Mouse (Mus musculus) CH12F3 (cell line): Measurements from ENCODE around the gene Atp6v1g2.

Experiments used
- in situ Hi-C: fragments of 300-500 bp; cut with MboI; formaldehyde crosslinking; loops from 2 replicates; pipeline ENCODE4 v1.14.3; 2020; ENCODE audit warnings: low sequenced_read_pairs

Gene Atp6v1g2

DNA sequence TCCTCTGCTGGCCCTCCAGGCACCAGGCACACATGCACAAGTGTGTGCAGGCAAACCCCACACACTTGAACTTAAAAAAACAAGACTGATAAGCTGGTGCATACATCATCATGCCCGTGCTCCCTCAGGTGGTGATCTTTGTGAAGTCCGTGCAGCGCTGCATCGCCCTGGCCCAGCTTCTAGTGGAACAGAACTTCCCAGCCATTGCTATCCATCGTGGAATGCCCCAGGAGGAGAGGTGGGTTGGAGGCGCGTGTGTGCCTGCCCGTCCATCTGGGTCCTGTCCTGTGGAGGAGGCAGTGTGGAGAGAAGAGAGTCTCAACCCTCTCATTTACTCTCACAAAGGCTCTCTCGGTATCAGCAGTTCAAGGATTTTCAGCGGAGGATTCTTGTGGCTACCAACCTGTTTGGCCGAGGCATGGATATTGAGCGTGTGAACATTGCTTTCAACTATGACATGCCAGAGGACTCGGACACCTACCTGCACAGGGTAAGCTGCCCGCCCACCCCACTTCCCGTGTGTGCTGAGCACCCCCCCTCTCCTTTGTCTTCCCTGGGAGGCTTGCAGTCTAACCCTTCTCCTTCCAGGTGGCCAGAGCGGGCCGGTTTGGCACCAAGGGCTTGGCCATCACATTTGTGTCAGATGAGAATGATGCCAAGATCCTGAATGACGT, 19.3 kb downstream of the Atp6v1g2 start:
- in situ Hi-C loops = no loop called here

DNA sequence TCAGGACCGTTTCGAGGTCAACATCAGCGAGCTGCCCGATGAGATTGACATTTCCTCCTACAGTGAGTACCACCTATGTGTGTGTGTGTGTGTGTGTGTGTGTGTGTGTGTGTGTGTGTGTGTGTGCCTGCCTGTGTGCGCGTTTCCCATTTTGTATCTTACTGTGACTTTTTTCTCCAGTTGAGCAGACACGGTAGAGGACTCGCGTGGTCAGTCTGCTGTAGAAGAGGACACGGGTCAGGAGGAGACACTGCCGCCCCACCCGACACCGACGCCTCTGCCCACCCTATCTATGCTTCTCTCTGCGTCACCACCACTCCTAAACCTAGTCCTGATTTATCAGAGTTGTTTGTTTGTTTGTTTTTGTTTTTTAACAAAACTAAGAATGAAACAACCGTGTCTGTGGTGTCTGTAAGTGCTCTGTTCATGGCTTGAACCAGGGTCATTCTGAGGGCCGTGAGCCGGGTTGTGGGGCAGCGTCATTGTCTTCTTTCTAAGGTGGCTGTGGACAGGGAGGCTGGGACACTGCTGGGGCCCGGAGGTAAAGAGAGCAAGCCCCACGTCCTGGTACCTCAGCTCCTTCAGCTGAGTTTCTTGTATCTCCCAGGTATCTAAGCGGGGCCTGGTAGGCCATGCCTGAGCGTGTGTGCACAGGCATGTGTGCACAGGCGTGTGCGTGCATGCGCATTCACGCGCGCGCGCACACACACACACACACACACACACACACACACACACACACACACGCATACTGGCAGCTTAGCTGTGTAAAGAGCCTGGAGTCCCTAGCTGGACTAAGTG, 20.0 kb downstream of the Atp6v1g2 start:
- in situ Hi-C loops = no loop called here

DNA sequence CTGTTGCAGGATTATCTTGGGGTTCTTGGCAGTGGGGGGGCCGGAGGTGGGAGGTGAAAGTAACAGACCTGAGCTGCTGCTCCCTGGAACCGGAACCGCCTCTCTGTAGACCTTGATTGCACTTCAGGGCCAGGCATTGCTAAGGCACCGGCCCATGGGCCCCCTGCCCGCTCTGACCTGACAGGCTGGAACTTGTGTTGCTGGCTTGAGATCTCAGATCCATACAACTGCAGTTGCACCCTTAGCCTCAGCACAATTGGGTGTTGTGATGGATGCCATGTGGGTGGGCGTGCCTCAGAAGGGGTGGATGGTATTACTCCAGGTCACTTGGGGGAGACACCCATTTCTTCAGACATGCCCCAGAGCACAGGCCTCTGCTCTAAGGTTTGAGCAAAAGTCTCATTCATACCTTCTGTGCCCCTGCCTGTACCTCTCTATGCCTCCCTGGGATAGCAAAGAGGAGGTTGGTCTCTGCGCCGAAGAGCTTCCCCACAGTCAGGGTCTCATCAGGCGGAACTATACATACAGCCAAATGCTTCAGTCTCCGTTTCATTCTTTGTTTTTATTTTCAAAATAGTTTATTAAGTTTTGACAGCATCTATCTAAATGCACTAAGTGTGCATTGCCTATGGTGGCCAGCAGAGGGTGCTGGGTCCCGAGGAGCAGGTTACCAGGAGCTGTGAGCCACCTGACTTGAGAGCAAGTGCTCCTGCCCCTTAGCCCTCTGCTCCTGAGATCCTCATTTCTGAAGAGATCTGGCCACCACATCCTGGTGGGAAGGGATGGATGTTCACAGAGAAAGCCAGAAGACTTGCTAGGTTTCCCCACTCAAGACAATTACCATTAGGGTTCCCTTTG, 21.0 kb downstream of the Atp6v1g2 start:
- in situ Hi-C loops = loop anchor here (5.0 kb wide), 1 partner anchor 53 kb away; no protein-coding TSS in a partner anchor

DNA sequence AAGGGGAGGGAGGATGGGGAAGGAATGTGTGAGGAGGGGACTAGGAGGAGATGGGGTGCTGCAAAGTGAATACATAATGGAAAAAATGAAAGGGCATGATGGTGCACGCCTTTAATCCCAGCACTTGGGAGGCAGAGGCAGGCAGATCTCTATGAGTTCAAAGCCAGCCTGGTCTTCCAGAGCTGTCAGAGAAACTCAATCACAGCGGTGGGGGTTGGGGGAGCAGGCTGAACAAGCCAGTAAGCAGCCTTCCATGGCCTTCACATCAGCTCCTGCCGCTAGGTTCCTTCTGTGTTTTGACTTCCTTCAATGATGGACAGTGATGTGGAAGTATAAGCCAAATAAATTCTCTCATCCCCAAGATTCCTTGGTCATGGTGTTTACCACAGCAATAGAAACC, 21.8 kb downstream of the Atp6v1g2 start:
- in situ Hi-C loops = loop anchor here (5.0 kb wide), 1 partner anchor 52 kb away; no protein-coding TSS in a partner anchor

DNA sequence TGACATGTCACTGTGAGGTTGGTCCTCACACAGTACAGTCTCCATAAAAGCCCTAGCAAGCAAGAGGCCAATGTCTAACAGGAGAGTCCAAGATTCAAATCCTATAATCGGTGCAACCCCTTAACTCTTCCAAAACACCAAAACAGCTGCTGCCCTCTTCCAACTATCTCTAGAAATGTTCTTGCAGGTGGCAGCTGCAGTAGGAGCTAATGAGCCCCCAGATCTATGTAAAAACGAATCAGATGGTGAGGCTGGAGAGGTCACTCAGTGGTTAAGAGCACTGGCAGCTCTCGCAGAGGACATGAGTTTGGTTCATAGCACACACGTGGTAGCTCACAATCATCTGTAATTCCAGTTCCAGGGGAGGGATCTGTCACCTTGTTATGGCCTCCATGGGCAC, 22.2 kb downstream of the Atp6v1g2 start:
- in situ Hi-C loops = loop anchor here (5.0 kb wide), 1 partner anchor 52 kb away; no protein-coding TSS in a partner anchor

DNA sequence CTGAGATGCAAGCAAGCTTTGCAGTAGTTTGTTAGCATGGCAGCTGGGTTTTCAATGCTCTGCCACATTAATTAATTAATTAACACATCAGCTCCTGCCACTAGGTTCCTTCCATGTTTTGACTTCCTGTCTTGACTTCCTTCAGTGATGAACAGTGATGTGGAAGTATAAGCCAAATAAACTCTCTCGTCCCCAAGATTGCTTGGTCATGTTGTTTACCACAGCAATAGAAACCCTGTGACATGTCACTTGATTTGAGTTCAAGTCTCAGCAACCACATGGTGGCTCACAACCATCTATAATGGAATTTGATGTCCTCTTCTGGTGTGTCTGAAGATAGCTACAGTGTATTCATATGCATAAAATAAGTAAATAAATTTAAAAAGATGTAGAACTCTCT, 23.9 kb downstream of the Atp6v1g2 start:
- in situ Hi-C loops = loop anchor here (5.0 kb wide), 1 partner anchor 50 kb away; no protein-coding TSS in a partner anchor

DNA sequence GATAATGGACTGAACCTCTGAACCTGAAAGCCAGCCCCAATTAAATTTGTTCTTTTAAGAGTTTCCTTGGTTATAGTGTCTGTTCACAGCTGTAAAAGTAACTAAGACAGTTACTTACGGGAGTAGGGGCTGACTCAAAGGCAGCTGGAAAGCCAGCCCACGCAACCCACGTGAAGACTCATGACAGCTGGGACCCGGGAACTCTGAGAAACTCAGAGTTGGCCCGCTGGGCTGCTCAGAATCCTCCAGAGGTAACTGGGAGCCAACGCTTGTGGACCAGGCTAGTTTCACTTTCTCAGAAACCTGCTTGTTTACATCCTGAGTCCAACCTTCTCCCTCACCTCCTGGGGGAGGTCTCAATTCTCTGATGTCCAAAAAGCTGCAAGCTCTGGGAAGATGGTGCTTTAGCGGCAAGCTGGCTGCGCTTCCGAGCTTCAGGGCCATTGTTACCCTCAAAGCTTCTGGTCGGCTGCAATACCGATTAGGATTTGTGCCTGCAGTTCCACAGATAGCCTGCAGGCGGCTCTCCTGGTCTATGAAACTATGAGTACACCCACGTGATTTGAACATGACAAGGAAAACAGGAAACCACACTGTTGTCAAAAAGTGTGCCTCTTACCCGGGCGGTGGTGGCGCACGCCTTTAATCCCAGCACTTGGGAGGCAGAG, 24.5 kb downstream of the Atp6v1g2 start:
- in situ Hi-C loops = loop anchor here (5.0 kb wide), 1 partner anchor 49 kb away; no protein-coding TSS in a partner anchor

DNA sequence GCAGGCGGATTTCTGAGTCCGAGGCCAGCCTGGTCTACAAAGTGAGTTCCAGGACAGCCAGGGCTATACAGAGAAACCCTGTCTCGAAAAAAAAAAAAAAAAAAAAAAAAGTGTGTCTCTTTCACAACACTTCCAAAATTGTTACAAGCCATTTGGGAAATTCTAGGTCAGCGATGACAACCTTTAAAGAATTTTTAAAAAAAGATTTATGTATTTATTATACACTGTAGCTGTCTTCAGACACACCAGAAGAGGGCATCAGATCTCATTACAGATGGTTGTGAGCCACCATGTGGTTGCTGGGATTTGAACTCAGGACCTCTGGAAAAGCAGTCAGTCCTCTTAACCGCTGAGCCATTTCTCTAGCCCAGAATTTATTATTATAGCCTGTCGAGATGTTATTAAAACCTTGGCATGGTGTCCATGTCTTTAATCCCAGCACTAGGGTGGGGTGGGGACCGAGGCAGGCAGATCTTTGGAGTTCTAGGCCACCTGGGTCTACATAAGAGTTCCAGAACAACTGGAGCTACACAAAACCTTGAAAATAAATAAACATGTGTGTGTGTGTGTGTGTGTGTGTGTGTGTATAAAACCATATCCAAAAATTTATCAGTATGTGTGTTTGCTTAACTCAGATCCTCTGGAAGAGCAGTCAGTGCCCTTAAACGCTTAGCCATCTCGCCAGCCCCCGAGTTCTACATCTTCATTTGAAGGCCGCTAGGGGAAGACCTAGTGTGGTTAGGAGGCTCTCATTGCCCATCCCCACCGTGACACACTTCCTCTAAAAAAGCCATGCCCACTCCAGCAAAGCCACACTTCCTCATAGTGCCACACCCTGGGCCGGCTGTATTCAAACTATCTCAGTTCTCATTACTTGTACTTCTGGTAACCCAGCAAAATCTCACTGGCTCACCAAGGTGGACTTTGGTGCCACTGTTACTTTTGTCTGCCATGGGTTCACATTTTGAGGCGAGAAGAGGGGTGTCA, 25.3 kb downstream of the Atp6v1g2 start:
- in situ Hi-C loops = loop anchor here (5.0 kb wide), 1 partner anchor 49 kb away; no protein-coding TSS in a partner anchor

DNA sequence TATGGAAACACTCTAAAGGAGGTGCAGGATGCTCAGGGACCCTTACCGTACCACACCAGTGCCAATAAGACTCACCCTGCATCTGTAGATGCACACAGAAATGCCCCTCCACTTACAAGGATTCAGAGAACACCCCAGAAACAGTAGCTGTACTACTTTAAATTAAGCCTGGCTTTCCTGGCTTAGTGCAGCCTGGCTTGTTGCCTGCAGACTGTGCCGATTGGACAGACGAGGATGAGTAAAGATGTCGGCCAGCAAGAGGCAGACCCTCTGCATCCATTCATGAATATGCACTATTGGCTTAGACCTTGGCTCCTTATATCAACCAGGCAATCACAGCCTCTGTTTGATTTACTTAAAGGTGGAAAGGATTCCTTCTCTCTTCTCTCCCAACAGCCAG, 26.2 kb downstream of the Atp6v1g2 start:
- in situ Hi-C loops = loop anchor here (5.0 kb wide), 1 partner anchor 48 kb away; no protein-coding TSS in a partner anchor

DNA sequence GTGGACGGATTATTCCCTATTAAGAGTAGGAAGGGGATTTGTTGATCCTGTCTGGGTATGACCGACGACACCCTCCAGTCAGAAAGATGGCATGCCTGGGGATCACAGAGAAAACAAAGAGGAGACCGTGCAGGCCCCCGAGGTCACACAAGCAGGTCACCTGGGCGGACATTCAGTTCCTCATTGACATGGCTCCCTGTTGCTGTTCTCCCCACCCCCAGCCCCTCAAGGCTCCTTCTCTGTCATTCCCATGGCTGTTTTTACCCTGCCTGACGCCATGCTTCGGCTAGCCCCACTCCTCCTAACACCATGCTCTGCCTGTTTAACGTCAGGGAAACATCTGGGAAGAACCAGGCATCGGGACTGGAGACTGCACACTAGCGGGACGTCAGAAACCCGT, 28.2 kb downstream of the Atp6v1g2 start:
- in situ Hi-C loops = no loop called here

DNA sequence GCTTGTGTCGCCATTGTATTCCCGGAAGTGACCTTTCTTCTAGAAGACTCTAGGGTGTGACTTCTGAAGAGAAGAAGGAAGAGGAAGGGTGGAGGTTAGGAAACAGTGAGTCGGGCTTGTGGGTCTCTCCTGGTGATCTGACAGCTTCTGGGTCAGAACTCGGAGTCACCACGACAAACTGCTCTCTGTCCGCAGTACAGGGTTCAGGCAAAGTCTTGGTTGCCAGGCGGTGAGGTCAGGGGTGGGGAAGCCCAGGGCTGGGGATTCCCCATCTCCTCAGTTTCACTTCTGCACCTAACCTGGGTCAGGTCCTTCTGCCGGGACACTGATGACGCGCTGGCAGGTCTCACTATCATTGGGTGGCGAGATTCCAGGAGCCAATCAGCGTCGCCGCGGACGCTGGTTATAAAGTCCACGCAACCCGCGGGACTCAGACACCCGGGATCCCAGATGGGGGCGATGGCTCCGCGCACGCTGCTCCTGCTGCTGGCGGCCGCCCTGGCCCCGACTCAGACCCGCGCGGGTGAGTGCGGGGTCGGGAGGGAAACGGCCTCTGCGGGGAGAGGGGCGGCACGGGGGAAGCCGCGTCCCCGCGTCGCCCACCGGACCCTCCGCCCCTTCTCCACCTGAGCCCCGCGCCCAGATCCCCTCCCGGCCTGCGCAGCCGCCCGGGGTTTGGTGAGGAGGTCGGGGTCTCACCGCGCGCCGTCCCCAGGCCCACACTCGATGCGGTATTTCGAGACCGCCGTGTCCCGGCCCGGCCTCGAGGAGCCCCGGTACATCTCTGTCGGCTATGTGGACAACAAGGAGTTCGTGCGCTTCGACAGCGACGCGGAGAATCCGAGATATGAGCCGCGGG, 29.4 kb downstream of the Atp6v1g2 start, which contains the start of gene H2-D1:
TSS of gene H2-D1 (plus strand) at position 67 of the 859 bp plus-strand sequence.
- in situ Hi-C loops = no loop called here

DNA sequence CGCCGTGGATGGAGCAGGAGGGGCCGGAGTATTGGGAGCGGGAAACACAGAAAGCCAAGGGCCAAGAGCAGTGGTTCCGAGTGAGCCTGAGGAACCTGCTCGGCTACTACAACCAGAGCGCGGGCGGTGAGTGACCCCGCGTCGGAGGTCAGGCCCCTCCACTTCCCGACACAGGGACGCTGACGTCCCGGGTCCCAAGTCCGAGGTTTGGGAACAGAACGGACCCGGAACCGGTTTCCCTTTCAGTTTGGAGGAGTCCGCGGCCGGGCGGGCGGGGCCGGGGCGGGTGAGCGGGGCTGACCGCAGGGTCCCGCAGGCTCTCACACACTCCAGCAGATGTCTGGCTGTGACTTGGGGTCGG, 30.0 kb downstream of the Atp6v1g2 start:
- in situ Hi-C loops = no loop called here

DNA sequence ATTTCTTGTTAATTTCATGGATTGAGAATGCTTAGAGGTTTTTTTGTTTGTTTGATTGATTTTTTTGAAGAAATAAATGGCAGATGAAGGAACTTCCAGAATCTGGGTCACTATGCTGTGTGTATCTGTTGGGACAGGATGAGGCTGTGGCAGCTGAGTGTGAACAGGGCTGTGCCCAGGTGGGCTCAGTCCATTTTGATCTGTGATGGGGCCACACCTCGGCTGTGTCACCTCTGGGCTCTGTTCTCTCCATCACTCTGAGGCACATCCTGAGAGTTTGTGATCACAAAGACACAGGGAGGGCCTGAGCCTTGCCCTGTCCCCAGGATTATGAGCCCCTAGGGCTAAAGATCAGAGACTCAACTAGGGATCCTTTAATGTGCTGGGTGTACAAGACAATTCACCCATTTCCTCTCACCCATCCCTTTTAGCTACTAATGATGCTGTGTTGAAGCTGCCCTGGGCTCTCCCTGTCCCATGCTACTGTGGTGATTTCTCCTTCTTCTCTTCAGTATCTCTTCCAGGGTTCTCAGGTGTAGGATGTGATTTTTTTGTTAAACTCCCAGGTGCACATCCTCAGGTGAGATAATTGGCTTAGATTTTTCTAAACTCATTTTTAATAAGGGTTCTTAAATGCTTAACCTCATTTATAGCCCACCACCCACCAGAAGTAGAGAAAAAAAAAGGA, 34.1 kb downstream of the Atp6v1g2 start:
- in situ Hi-C loops = no loop called here

DNA sequence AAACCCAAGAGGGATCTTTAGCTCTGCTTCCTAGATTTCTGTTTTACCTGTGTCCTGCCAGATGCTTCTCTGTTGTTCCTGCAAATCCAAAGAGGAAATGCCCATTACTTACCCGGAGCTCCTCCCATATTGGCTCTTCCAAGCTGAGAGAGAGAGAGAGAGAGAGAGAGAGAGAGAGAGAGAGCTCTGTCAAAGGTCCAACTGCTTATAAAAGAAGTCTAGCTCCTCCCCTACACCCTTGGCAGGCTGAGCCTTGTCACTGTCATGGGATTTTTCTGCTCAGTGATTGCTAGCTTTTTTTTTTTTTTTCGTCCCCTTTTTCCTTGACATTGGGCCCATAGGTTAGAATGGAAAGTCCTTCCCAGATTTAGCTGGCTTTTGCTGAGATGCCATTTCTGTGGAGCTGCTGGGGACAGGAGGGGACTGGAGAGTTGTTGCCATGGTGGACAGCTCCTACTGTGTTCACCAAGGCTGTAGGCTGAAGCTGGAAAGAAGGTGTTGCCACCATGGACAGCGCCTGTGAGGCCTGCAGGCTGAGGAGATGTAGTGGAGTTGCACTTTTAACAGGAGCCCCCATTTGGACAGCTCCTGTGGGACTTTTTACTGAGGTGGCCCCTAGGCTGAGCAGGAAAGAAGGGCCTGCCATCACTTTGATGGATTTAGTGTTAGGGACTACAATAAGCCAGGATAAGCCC, 36.3 kb downstream of the Atp6v1g2 start:
- in situ Hi-C loops = loop anchor here (5.0 kb wide), 1 partner anchor 1297 kb away; no protein-coding TSS in a partner anchor

DNA sequence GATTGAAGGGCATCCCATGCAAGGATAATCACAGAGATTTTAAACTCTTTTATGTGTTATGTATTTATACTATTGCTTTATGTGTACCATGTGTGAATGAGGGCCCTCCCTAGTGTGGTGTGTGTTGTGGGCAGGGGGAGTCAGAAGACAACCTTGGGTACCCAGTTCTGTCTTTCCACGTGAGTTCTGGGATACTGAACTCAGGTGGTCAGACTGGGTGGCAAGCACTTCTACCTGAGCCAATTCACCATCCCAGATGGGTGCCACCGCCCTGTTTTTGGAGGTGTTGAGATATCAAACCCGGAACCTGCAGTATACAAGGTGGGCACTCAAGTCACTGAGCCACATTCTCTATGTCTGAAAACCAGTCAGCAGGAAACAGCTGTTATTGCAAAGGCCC, 38.8 kb downstream of the Atp6v1g2 start:
- in situ Hi-C loops = loop anchor here (5.0 kb wide), 1 partner anchor 1300 kb away; no protein-coding TSS in a partner anchor

DNA sequence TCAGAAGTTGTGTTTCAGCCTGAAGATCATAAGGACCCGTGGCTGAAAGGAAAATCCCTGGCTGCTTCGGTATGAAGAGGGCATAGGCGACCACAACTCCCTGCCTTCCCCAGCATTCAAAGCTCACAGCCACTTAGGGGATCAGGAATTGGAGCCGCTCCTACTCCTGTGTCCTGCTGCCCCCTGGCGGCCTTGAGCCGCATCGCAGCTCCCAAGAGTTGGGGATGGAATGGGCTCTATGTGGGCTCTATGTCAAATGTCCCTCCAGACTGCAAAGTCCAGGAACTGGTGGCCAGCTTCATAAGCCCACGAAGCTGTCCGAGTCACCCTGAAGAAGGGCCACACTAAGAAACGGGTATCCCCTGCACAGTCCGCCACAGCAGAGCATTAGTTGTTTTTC, 41.3 kb downstream of the Atp6v1g2 start:
- in situ Hi-C loops = loop anchor here (5.0 kb wide), 1 partner anchor 1302 kb away; no protein-coding TSS in a partner anchor

DNA sequence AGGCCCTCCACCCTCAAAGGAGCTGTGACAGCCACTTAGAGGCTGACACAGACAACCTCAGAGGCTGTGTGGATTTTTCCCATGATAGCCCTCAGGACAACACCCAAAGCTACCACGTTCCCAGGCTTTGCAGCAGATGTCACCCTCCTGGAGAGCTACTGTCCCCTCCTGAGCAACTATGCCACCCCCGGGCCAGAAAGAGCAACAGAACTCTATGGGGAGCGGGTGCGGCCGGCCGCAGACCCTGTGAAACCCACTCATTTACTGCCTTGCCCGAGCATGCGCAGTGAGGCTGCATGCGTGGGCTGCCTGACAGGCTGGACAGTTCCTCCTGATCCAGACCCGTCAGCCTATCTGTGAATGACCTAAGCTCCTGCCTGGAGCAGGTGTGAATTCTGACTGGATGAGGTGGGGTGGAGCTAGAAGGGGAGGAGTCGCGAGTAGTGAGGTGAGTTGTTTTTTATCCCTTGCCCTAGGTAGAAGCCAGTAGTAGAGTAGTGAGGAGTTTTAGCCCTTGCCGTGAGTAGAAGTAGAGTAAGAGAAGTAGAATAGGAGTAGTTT, 42.9 kb downstream of the Atp6v1g2 start:
- in situ Hi-C loops = no loop called here
